Mouse (Mus musculus): ENCODE measurements around the gene Mpnd. TPM values are rescaled to one million over a fixed set of nuclear protein-coding genes. Genes with fewer than 3 reads are reported as not detected.
A peak's percentile ranks its signal among the peaks of the same experiment; 100 is the strongest.

The Mpnd gene
- 156 and 174 TPM in 2 replicates for polyA plus RNA-seq (2015; fragmentation: Nextera tagmentation; extraction: Ambion mirVana)

DNA sequence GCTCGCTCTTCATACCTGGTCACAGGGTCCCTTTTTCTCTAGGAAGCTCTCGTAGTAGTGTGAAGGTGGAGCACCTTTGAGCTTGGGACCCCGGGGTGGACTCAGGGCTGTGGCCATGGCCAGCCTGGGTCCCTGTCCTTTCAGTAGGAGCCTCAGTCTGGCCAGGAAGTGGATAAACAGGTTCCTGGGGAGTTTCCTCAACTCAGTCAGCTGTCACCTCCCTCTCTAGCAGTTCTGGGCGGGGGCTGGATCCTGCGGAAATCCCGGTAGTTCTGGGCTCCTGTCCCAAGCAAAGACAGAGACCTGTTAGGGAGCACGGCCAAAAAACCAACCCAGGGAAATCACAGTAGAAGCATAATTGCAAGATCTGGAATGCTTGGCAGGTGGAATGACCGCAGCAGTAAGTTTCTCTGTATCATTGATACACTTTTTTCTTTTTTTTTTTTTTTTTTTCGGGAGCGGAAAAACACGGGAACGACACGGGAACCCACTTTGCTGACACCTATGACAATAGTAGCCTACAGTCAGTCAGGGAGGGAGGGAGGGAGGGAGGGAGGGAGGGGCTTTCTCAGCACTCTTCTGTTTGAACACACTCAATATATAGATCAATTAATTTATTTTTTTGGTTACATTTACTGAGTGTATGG lies at the start of gene Mpnd, which contains the start of gene Stap2:
TSS of gene Mpnd (plus strand) at position 297 of the 647 bp plus-strand sequence.
TSS of gene Stap2 (minus strand) at position 170 of the 647 bp plus-strand sequence.
- WGBS, result 46% methylated on average over 11 of the region's 13 CpGs
- no peak within 1 kb of the TSS for H3K27ac ChIP-seq (replicated peaks)
- H3K9ac ChIP-seq, result no peak within 1 kb of the TSS
- ATAC-seq (ENCODE audit: low read depth), result no peak
- peaks cover 8% of the 10 kb centered on the region for H3K27me3 ChIP-seq
- no peak within 1 kb of the TSS for H3K4me2 ChIP-seq
- no peaks in the 10 kb centered on the region for H3K36me3 ChIP-seq
- H3K4me1 ChIP-seq (replicated peaks), result peaks cover 21% of the 10 kb centered on the region
- no peak within 1 kb of the TSS for H3K4me3 ChIP-seq
- no peaks in the 10 kb centered on the region for H3K9me3 ChIP-seq

DNA sequence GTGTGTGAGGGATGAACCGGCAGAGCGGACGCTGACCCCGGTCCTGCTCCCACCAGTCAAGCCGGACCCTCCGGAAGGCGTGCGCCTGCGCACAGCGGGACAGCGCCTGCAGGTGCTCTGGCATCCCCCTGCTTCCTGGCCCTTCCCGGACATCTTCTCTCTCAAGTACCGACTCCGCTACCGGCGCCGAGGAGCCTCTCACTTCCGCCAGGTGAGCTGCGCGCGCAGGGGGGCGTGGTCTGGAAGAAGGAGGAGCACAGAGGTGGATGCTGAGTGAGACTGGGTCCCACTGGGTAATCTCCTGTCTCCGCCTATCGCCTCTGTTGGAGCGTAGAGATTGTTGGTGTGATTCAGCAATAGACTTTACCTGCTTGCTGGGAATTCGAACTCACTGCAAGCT lies 49.4 kb upstream of the Mpnd start:
- Histone ChIP-seq H3K4me3 (peak overlapping the region; percentile 44), H3K27me3 (peaks cover 20% of the 10 kb centered on the region), H3K4me1 (replicated peaks) (peaks cover 40% of the 10 kb centered on the region), H3K9me3 (no peaks in the 10 kb centered on the region), H3K27ac (replicated peaks) (peak overlapping the region; percentile 34), H3K4me2 (peak overlapping the region; percentile 66), H3K36me3 (0 out of 2 replicates have a peak, but pooled peaks cover 4% of the 10 kb centered on the region), H3K9ac (peak overlapping the region; percentile 57)
- ATAC-seq (ENCODE audit: low read depth), result peak; percentile 46
- WGBS, result under 1% methylated on average over 26 of the region's 26 CpGs

- Histone ChIP-seq H3K9ac (peak overlapping the region; percentile 57), H3K9me3 (no peaks in the 10 kb centered on the region), H3K4me3 (peak overlapping the region; percentile 44), H3K36me3 (peaks cover 8% of the 10 kb centered on the region; the same call in 1 of the 2 replicates), H3K27ac (replicated peaks) (peak overlapping the region; percentile 34), H3K4me1 (replicated peaks) (peaks cover 40% of the 10 kb centered on the region), H3K4me2 (peak overlapping the region; percentile 66), H3K27me3 (peaks cover 20% of the 10 kb centered on the region)
- WGBS, result 38% methylated on average over 6 of the region's 6 CpGs
- ATAC-seq (ENCODE audit: low read depth), result no peak
These were observed 48.9 kb upstream of the Mpnd start for GRCm38 (mm10) chr17:55956591-55956990.

DNA sequence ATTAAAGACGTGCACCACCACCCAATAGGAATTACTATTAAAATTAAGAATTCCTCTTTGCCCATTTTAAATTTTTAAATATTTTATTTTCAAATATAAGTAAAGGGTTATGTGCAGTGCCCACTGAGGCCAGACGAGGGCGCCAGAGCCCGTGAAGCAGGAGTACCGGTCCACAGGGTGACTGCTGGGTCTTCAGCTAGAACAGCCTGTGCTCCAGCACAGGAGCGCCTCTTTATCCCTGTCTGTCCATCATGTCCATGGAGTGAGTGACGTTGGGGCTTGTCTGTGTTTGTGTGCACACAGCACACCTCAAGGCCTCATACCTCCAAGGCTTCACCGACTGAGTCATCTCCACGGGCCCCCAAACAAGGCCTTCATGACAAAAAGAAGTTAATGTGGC lies 48.3 kb upstream of the Mpnd start:
- WGBS, result 16% methylated on average over 9 of the region's 9 CpGs
- Histone ChIP-seq H3K36me3 (peaks cover 14% of the 10 kb centered on the region), H3K27ac (replicated peaks) (peak overlapping the region; percentile 25; the same call in 1 of the 2 replicates), H3K4me3 (no peak overlapping the region), H3K9ac (peak overlapping the region; percentile 57; the same call in 1 of the 2 replicates), H3K27me3 (peaks cover 20% of the 10 kb centered on the region), H3K9me3 (no peaks in the 10 kb centered on the region), H3K4me2 (peak overlapping the region; percentile 66), H3K4me1 (replicated peaks) (peaks cover 40% of the 10 kb centered on the region)
- peak; percentile 32; the same call in 1 of the 2 replicates for ATAC-seq (ENCODE audit: low read depth)

GRCm38 (mm10) chr17:55957726-55958583 lies 47.6 kb upstream of the Mpnd start:
- Histone ChIP-seq H3K4me3 (peak overlapping the region; percentile 51), H3K27me3 (peaks cover 16% of the 10 kb centered on the region), H3K36me3 (peaks cover 18% of the 10 kb centered on the region), H3K4me2 (peak overlapping the region; percentile 66), H3K9me3 (no peaks in the 10 kb centered on the region), H3K4me1 (replicated peaks) (peaks cover 41% of the 10 kb centered on the region), H3K9ac (peak overlapping the region; percentile 72), H3K27ac (replicated peaks) (peak overlapping the region; percentile 96)
- no peak for ATAC-seq (ENCODE audit: low read depth)
- 80% methylated on average over 13 of the region's 13 CpGs for WGBS

GRCm38 (mm10) chr17:55958584-55958886 lies 47.0 kb upstream of the Mpnd start:
- H3K4me3 ChIP-seq, result peak overlapping the region; percentile 51
- 26% methylated on average over 2 of the region's 2 CpGs for WGBS
- H3K9ac ChIP-seq, result peak overlapping the region; percentile 72
- H3K4me1 ChIP-seq (replicated peaks), result peaks cover 46% of the 10 kb centered on the region
- peaks cover 16% of the 10 kb centered on the region for H3K27me3 ChIP-seq
- peaks cover 24% of the 10 kb centered on the region for H3K36me3 ChIP-seq
- H3K9me3 ChIP-seq, result no peaks in the 10 kb centered on the region
- peak overlapping the region; percentile 96 for H3K27ac ChIP-seq (replicated peaks)
- no peak for ATAC-seq (ENCODE audit: low read depth)
- peak overlapping the region; percentile 64 for H3K4me2 ChIP-seq

DNA sequence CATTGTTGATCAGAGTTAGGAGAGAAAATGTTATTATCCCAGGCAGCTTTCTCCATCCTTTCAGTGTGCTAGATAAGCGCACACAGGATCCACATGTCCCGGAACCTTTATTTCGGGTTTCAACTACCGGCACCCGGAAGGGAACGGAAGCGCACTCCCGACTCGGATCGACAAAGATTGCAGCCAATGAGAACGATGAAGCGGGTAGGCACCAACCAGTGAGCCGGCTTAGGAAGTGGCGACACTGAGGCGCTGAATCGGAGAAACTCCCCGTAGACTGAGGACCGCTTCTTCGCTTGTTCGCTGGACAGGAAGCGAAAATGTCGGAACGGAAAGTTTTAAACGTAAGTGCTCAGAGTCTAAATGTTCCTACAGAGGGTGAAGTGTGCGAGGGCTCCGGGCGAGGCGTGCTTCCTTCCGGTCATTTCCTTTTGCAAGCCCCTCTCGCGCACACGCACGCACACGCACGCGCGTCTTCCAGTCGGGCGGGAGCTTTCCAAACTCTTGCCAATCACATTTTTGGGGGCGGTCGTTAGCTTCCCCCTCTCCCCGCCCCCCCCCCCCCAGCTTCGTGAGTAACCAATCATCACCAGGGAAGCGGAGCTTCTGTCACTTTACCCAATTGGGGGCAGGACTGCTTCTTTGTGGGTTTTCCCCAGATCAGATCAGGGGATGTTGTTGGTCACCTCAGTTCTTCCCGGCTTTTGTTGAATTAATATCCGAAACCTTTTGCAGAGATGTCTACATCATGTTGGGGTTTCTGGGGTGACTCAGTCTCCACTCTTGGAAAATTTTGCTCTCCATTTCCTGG lies 46.4 kb upstream of the Mpnd start, which contains the start of gene Yju2:
TSS of gene Yju2 (plus strand) at position 182 of the 811 bp plus-strand sequence.
- H3K36me3 ChIP-seq, result peaks cover 30% of the 10 kb centered on the region
- H3K27ac ChIP-seq (replicated peaks), result peak within 1 kb of the TSS; percentile 96
- under 1% methylated on average over 45 of the region's 46 CpGs for WGBS
- peak within 1 kb of the TSS; percentile 72 for H3K9ac ChIP-seq
- peak within 1 kb of the TSS; percentile 51 for H3K4me3 ChIP-seq
- H3K27me3 ChIP-seq, result peaks cover 15% of the 10 kb centered on the region
- peak within 1 kb of the TSS; percentile 64 for H3K4me2 ChIP-seq
- ATAC-seq (ENCODE audit: low read depth), result peak; percentile 90
- no peaks in the 10 kb centered on the region for H3K9me3 ChIP-seq
- peaks cover 46% of the 10 kb centered on the region for H3K4me1 ChIP-seq (replicated peaks)

- peak overlapping the region; percentile 67 for H3K9ac ChIP-seq
- peaks cover 46% of the 10 kb centered on the region for H3K4me1 ChIP-seq (replicated peaks)
- H3K27me3 ChIP-seq, result peaks cover 4% of the 10 kb centered on the region
- WGBS, result 78% methylated on average over 10 of the region's 10 CpGs
- H3K36me3 ChIP-seq, result peaks cover 40% of the 10 kb centered on the region
- peak overlapping the region; percentile 64 for H3K4me2 ChIP-seq
- H3K4me3 ChIP-seq, result peak overlapping the region; percentile 51
- no peaks in the 10 kb centered on the region for H3K9me3 ChIP-seq
- peak overlapping the region; percentile 96 for H3K27ac ChIP-seq (replicated peaks)
- ATAC-seq (ENCODE audit: low read depth), result no peak
These were observed 45.4 kb upstream of the Mpnd start for GRCm38 (mm10) chr17:55959946-55960740.

GRCm38 (mm10) chr17:55960791-55961190 lies 44.7 kb upstream of the Mpnd start:
- H3K27ac ChIP-seq (replicated peaks), result no peak overlapping the region
- no peak overlapping the region for H3K9ac ChIP-seq
- no peak overlapping the region for H3K4me2 ChIP-seq
- peaks cover 42% of the 10 kb centered on the region for H3K4me1 ChIP-seq (replicated peaks)
- no peaks in the 10 kb centered on the region for H3K27me3 ChIP-seq
- H3K36me3 ChIP-seq, result peaks cover 45% of the 10 kb centered on the region
- no peaks in the 10 kb centered on the region for H3K9me3 ChIP-seq
- ATAC-seq (ENCODE audit: low read depth), result no peak
- H3K4me3 ChIP-seq, result no peak overlapping the region

GRCm38 (mm10) chr17:55961631-55962030 lies 43.9 kb upstream of the Mpnd start:
- Histone ChIP-seq H3K4me2 (no peak overlapping the region), H3K4me1 (replicated peaks) (peaks cover 34% of the 10 kb centered on the region), H3K4me3 (no peak overlapping the region), H3K36me3 (peaks cover 52% of the 10 kb centered on the region), H3K27ac (replicated peaks) (no peak overlapping the region), H3K9me3 (no peaks in the 10 kb centered on the region), H3K9ac (no peak overlapping the region), H3K27me3 (no peaks in the 10 kb centered on the region)
- no peak for ATAC-seq (ENCODE audit: low read depth)
- WGBS, result 93% methylated on average over 7 of the region's 7 CpGs

- no peak for ATAC-seq (ENCODE audit: low read depth)
- Histone ChIP-seq H3K4me2 (no peak overlapping the region), H3K9ac (no peak overlapping the region), H3K9me3 (no peaks in the 10 kb centered on the region), H3K36me3 (peaks cover 68% of the 10 kb centered on the region), H3K4me3 (no peak overlapping the region), H3K27ac (replicated peaks) (peak overlapping the region; percentile 23; the same call in 1 of the 2 replicates), H3K4me1 (replicated peaks) (peaks cover 29% of the 10 kb centered on the region), H3K27me3 (no peaks in the 10 kb centered on the region)
- WGBS, result 80% methylated on average over 14 of the region's 14 CpGs
These were observed 42.3 kb upstream of the Mpnd start for GRCm38 (mm10) chr17:55963171-55963570.
